Mouse (Mus musculus) spleen, adult 2 months (tissue): ENCODE measurements around the gene Rab11fip3.

Experiments
- CTCF ChIP-seq: fragments of 200-500 bp; IDR thresholded peaks from 2 replicates; pipeline ENCODE4 v1.5.1; 2011; ENCODE audit warnings: mild to moderate bottlenecking, inconsistent platforms; ENCODE audit not compliant: insufficient read depth, insufficient read length, insufficient replicate concordance; ENCODE audit errors: extremely low read depth
- POLR2A ChIP-seq: fragments of 200-500 bp; IDR thresholded peaks from 2 replicates; pipeline ENCODE4 v1.6.1; 2011; ENCODE audit warnings: low read depth, low read length, inconsistent platforms

DNA sequence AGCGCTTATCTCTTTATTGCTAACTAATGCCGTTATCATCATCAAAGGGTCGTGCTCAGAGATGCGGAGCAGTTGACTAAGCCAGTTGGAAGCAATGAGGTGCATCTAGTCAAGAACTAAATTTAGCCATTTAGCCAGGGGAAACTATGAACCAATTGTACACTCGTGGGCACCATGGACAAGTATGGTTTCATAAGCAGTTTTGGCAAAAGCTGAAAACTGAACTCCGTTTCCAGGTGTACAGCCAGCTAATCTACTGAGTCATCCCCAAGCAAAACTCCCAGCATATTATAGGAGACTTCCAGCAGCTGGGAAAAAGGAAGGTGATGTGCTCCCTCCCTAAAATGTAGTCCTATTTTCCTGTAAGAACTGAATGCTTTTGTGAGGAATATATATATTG is 781 bp upstream of the Rab11fip3 start:
- TF ChIP-seq CTCF, result no peak
- no peak for TF ChIP-seq POLR2A
